Mouse (Mus musculus) layer of hippocampus, adult 9-10 months (tissue): ENCODE results near the gene Arid1b.

Experiments used
- DNase-seq: peaks from one replicate; pipeline ENCODE4 v3.0.0; 2022; ENCODE audit warnings: low spot score

Gene Arid1b

GRCm38 (mm10) chr17:5115952-5116351, 121.8 kb downstream of the Arid1b start:
- DNase-seq = peak; percentile 31

GRCm38 (mm10) chr17:5116990-5117389, 122.9 kb downstream of the Arid1b start:
- no peak for DNase-seq

- no peak for DNase-seq
Measured at GRCm38 (mm10) chr17:5118171-5118570, 124.0 kb downstream of the Arid1b start.

- no peak for DNase-seq
Measured at GRCm38 (mm10) chr17:5124643-5125042, 130.5 kb downstream of the Arid1b start.

- no peak for DNase-seq
Measured at GRCm38 (mm10) chr17:5125084-5125855, 131.1 kb downstream of the Arid1b start.

GRCm38 (mm10) chr17:5125856-5126806, 132.0 kb downstream of the Arid1b start:
- no peak for DNase-seq

GRCm38 (mm10) chr17:5129606-5130005, 135.5 kb downstream of the Arid1b start:
- no peak for DNase-seq

- DNase-seq = no peak
Measured at GRCm38 (mm10) chr17:5130116-5130515, 136.0 kb downstream of the Arid1b start.

- DNase-seq = no peak
Measured at GRCm38 (mm10) chr17:5131706-5132105, 137.6 kb downstream of the Arid1b start.

GRCm38 (mm10) chr17:5132296-5132986, 138.3 kb downstream of the Arid1b start:
- DNase-seq = no peak

- DNase-seq = no peak
Measured at GRCm38 (mm10) chr17:5132987-5133355, 138.8 kb downstream of the Arid1b start.

- no peak for DNase-seq
Measured at GRCm38 (mm10) chr17:5133831-5134230, 139.7 kb downstream of the Arid1b start.

- DNase-seq = no peak
Measured at GRCm38 (mm10) chr17:5134271-5134670, 140.1 kb downstream of the Arid1b start.

GRCm38 (mm10) chr17:5137936-5138335, 143.8 kb downstream of the Arid1b start:
- DNase-seq = no peak

- DNase-seq = peak; percentile 43
Measured at GRCm38 (mm10) chr17:5138641-5139205, 144.6 kb downstream of the Arid1b start.

- no peak for DNase-seq
Measured at GRCm38 (mm10) chr17:5139553-5139952, 145.4 kb downstream of the Arid1b start.

GRCm38 (mm10) chr17:5143735-5144439, 149.8 kb downstream of the Arid1b start:
- no peak for DNase-seq

- no peak for DNase-seq
Measured at GRCm38 (mm10) chr17:5150660-5151063, 156.5 kb downstream of the Arid1b start.

- DNase-seq = no peak
Measured at GRCm38 (mm10) chr17:5151852-5152251, 157.7 kb downstream of the Arid1b start.

GRCm38 (mm10) chr17:5153461-5153860, 159.3 kb downstream of the Arid1b start:
- no peak for DNase-seq

GRCm38 (mm10) chr17:5154322-5154721, 160.2 kb downstream of the Arid1b start:
- no peak for DNase-seq
